Mouse (Mus musculus): ENCODE data around the gene Slc1a2. TPM values are rescaled to one million over a fixed set of nuclear protein-coding genes. Genes with fewer than 3 reads are reported as not detected.

Slc1a2 gene
- total and polyA plus RNA-seq, 2 experiments = 89.4 to 167 TPM

DNA sequence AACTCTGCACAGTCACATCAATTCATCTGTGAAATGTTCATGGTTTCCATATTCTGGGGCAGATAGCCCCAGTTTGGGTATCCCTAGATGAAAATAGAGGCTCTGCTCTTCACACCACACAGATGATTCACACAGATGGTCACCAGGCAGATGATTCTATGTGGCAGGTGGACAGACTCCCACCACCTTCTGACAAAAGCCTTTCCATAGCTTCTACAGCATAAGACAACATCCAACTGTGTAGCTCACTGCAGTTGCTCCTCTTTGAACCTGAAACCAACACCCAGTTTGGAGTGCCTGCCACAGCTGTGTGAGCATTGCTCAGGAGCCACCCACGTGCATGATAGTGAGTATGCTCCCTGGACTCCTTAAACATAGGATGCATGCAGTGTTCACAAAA is 46.3 kb downstream of the Slc1a2 start:
- no peak overlapping the region for H3K9ac ChIP-seq (ENCODE audit: low read depth, low read length)
- no peak for DNase-seq (ENCODE audit: extremely low read depth, low read depth, low spot score)
- no peak overlapping the region for H3K27ac ChIP-seq (replicated peaks; ENCODE audit: insufficient read depth, low read depth, low read length)
- no peaks in the 10 kb centered on the region for H3K79me2 ChIP-seq (ENCODE audit: control insufficient read depth, insufficient read depth, low read length)
- H3K27me3 ChIP-seq (ENCODE audit: control insufficient read depth, insufficient read depth, low read length) = no peaks in the 10 kb centered on the region; the same call in 1 of the 2 replicates
- no peaks in the 10 kb centered on the region for H3K36me3 ChIP-seq (ENCODE audit: control insufficient read depth, insufficient read depth, low read length)
- TF ChIP-seq POLR2A (IDR thresholded peaks at IDR 0.05; ENCODE audit: extremely low read depth, insufficient read depth, low read length) (no peak), CTCF (IDR thresholded peaks at IDR 0.05; ENCODE audit: low read depth, low read length) (no peak)
- 75% methylated on average over 1 of the region's 1 CpGs for WGBS
- no peaks in the 10 kb centered on the region for H3K4me1 ChIP-seq (ENCODE audit: control insufficient read depth, insufficient read depth, low read length)
- no peak overlapping the region for H3K4me3 ChIP-seq (ENCODE audit: insufficient read depth, low read depth, low read length)

DNA sequence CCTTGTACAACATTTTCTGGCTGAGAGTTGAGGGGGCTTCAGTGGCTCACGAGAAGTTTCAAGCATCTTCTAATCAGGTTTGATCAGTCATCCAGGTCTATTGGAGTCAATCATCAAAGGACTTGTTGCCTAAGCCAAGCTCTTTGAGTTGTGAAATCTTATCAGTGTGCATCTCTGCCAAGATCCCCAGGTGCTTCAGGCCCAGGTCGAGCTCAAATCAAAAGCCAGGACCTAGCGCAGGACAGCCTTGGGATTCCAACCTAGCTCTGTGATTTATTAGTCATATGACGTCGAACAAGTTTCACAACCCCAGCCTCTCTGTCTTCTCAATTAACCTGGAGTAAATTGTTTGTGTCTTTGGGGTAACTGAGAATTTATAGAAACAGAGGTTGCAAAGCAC is 53.1 kb downstream of the Slc1a2 start:
- Histone ChIP-seq H3K36me3 (ENCODE audit: control insufficient read depth, insufficient read depth, low read length) (no peaks in the 10 kb centered on the region), H3K4me3 (ENCODE audit: insufficient read depth, low read depth, low read length) (no peak overlapping the region), H3K27me3 (ENCODE audit: control insufficient read depth, insufficient read depth, low read length) (peaks cover 8% of the 10 kb centered on the region), H3K79me2 (ENCODE audit: control insufficient read depth, insufficient read depth, low read length) (no peaks in the 10 kb centered on the region), H3K4me1 (ENCODE audit: control insufficient read depth, insufficient read depth, low read length) (no peaks in the 10 kb centered on the region), H3K27ac (replicated peaks; ENCODE audit: insufficient read depth, low read depth, low read length) (peak overlapping the region; percentile 17; the same call in 1 of the 2 replicates), H3K9ac (ENCODE audit: low read depth, low read length) (no peak overlapping the region)
- TF ChIP-seq CTCF (IDR thresholded peaks at IDR 0.05; ENCODE audit: low read depth, low read length) (no peak), POLR2A (IDR thresholded peaks at IDR 0.05; ENCODE audit: extremely low read depth, insufficient read depth, low read length) (no peak)
- WGBS = 18% methylated on average over 5 of the region's 5 CpGs
- DNase-seq (ENCODE audit: extremely low read depth, low read depth, low spot score) = peak; percentile 86

DNA sequence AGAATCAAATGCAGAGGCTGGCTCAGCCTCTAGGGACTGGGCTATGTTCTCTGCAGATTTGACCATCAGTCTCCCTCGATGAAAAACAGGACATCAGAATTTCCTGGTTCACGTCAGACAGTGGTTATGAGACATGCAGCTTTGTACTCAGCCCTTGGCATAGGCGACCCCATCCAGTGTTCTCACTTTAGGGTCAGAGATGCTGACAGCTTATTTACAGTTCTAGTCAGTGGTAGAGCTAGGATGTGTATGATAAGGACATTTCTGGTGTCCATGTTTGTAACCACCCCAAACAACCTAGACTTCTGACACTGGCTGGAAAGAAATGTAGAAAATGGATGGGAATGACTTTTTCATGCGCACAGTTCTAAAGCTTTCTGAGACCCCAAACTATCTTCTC is 53.6 kb downstream of the Slc1a2 start:
- Histone ChIP-seq H3K4me3 (ENCODE audit: insufficient read depth, low read depth, low read length) (no peak overlapping the region), H3K27ac (replicated peaks; ENCODE audit: insufficient read depth, low read depth, low read length) (peak overlapping the region; percentile 17; the same call in 1 of the 2 replicates)
- TF ChIP-seq POLR2A (IDR thresholded peaks at IDR 0.05; ENCODE audit: extremely low read depth, insufficient read depth, low read length) (no peak), CTCF (IDR thresholded peaks at IDR 0.05; ENCODE audit: low read depth, low read length) (no peak)

GRCm38 (mm10) chr2:102712678-102713628 is 54.5 kb downstream of the Slc1a2 start:
- Histone ChIP-seq H3K79me2 (ENCODE audit: control insufficient read depth, insufficient read depth, low read length) (no peaks in the 10 kb centered on the region), H3K9ac (ENCODE audit: low read depth, low read length) (no peak overlapping the region), H3K36me3 (ENCODE audit: control insufficient read depth, insufficient read depth, low read length) (no peaks in the 10 kb centered on the region), H3K4me3 (ENCODE audit: insufficient read depth, low read depth, low read length) (no peak overlapping the region), H3K4me1 (ENCODE audit: control insufficient read depth, insufficient read depth, low read length) (no peaks in the 10 kb centered on the region), H3K27ac (replicated peaks; ENCODE audit: insufficient read depth, low read depth, low read length) (peak overlapping the region; percentile 26), H3K27me3 (ENCODE audit: control insufficient read depth, insufficient read depth, low read length) (peaks cover 10% of the 10 kb centered on the region)
- TF ChIP-seq CTCF (IDR thresholded peaks at IDR 0.05; ENCODE audit: low read depth, low read length) (no peak), POLR2A (IDR thresholded peaks at IDR 0.05; ENCODE audit: extremely low read depth, insufficient read depth, low read length) (no peak)
- no peak for DNase-seq (ENCODE audit: extremely low read depth, low read depth, low spot score)
- 83% methylated on average over 7 of the region's 7 CpGs for WGBS

More for the DNA sequence above, 53.6 kb downstream of the Slc1a2 start:
- peaks cover 8% of the 10 kb centered on the region for H3K27me3 ChIP-seq (ENCODE audit: control insufficient read depth, insufficient read depth, low read length)
- H3K4me1 ChIP-seq (ENCODE audit: control insufficient read depth, insufficient read depth, low read length) = no peaks in the 10 kb centered on the region
- no peak for DNase-seq (ENCODE audit: extremely low read depth, low read depth, low spot score)
- WGBS = 58% methylated on average over 4 of the region's 4 CpGs
- H3K79me2 ChIP-seq (ENCODE audit: control insufficient read depth, insufficient read depth, low read length) = no peaks in the 10 kb centered on the region
- no peak overlapping the region for H3K9ac ChIP-seq (ENCODE audit: low read depth, low read length)
- H3K36me3 ChIP-seq (ENCODE audit: control insufficient read depth, insufficient read depth, low read length) = no peaks in the 10 kb centered on the region

GRCm38 (mm10) chr2:102714320-102714719 is 55.9 kb downstream of the Slc1a2 start:
- no peak overlapping the region for H3K9ac ChIP-seq (ENCODE audit: low read depth, low read length)
- H3K36me3 ChIP-seq (ENCODE audit: control insufficient read depth, insufficient read depth, low read length) = no peaks in the 10 kb centered on the region
- H3K79me2 ChIP-seq (ENCODE audit: control insufficient read depth, insufficient read depth, low read length) = no peaks in the 10 kb centered on the region
- WGBS = 77% methylated on average over 2 of the region's 2 CpGs
- H3K27ac ChIP-seq (replicated peaks; ENCODE audit: insufficient read depth, low read depth, low read length) = no peak overlapping the region
- H3K4me1 ChIP-seq (ENCODE audit: control insufficient read depth, insufficient read depth, low read length) = no peaks in the 10 kb centered on the region
- DNase-seq (ENCODE audit: extremely low read depth, low read depth, low spot score) = no peak
- no peak overlapping the region for H3K4me3 ChIP-seq (ENCODE audit: insufficient read depth, low read depth, low read length)
- H3K27me3 ChIP-seq (ENCODE audit: control insufficient read depth, insufficient read depth, low read length) = peaks cover 13% of the 10 kb centered on the region
- TF ChIP-seq POLR2A (IDR thresholded peaks at IDR 0.05; ENCODE audit: extremely low read depth, insufficient read depth, low read length) (no peak), CTCF (IDR thresholded peaks at IDR 0.05; ENCODE audit: low read depth, low read length) (no peak)

DNA sequence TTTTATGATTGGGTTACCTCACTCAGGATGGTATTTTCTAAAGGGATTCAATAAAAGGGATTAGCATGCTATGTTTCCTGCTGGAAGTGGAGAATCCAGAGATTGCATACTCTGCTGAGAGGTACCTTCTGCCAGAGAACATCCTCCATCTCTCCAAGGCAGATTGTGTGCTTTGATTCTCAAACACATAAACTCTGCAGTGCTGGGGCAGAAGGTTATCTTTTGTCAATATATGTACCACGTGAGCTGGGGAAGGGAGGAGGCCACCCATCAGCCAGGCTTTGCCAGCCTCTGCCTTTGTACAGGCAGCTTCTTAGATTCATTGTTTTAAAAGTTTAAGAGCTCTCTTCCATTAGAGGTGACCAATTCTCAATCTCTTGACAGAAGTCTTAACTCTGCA is 57.3 kb downstream of the Slc1a2 start:
- no peak overlapping the region for H3K27ac ChIP-seq (replicated peaks; ENCODE audit: insufficient read depth, low read depth, low read length)
- peak; percentile 72 for DNase-seq (ENCODE audit: extremely low read depth, low read depth, low spot score)
- TF ChIP-seq CTCF (IDR thresholded peaks at IDR 0.05; ENCODE audit: low read depth, low read length) (no peak), POLR2A (IDR thresholded peaks at IDR 0.05; ENCODE audit: extremely low read depth, insufficient read depth, low read length) (no peak)
- no peaks in the 10 kb centered on the region for H3K4me1 ChIP-seq (ENCODE audit: control insufficient read depth, insufficient read depth, low read length)
- H3K36me3 ChIP-seq (ENCODE audit: control insufficient read depth, insufficient read depth, low read length) = no peaks in the 10 kb centered on the region
- H3K4me3 ChIP-seq (ENCODE audit: insufficient read depth, low read depth, low read length) = no peak overlapping the region
- H3K9ac ChIP-seq (ENCODE audit: low read depth, low read length) = no peak overlapping the region
- H3K79me2 ChIP-seq (ENCODE audit: control insufficient read depth, insufficient read depth, low read length) = no peaks in the 10 kb centered on the region
- 0% methylated on average over 1 of the region's 1 CpGs for WGBS
- peaks cover 11% of the 10 kb centered on the region for H3K27me3 ChIP-seq (ENCODE audit: control insufficient read depth, insufficient read depth, low read length)

All from liver, adult 2 months (tissue).